In the genomic region with DNA sequence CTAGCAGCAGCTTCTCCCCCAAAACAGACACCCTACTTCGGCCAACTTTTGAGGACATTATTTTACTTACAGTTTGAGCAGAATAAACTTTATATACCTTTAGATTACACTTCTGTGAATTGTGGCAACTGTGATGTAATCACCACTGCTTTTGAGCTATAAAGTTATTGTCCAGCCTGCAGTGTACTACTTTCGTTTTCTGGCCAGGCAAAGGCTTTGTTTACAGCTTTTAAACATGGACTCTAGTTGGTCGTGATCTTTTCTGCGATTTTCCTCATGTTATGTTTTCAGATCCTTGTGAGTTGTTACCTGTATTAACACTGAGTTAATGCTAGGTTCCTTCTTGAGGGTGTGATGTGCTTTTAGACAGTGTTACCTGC, we compare ENCODE assay signal across 8 mouse cellular contexts.
DNase-seq lines count a peak whose midpoint lies in the region; ATAC-seq and TF ChIP-seq lines count a peak whose summit lies in the region.

No protein-coding gene starts in this region.

- peaks cover 7% of the 10 kb centered on the region for H3K4me1 ChIP-seq in erythroblast, embryonic 14.5 days (ENCODE audit: control insufficient read depth)
- no peaks in the 10 kb centered on the region for H3K4me1 ChIP-seq in forebrain, postnatal 0 days (ENCODE audit: insufficient read depth)
- H3K4me1 ChIP-seq in liver, postnatal 0 days (ENCODE audit: insufficient read depth): 0 out of 2 replicates have a peak, but pooled peaks cover 7% of the 10 kb centered on the region

- no peak for TF ChIP-seq CTCF in forebrain, postnatal 0 days (IDR thresholded peaks at IDR 0.05; ENCODE audit: low read depth)
- TF ChIP-seq CTCF in liver, postnatal 0 days (IDR thresholded peaks at IDR 0.05; ENCODE audit: low read depth): no peak

- no peak for TF ChIP-seq EP300 in liver, postnatal 0 days (IDR thresholded peaks at IDR 0.05; ENCODE audit: low read depth)

- H3K4me2 ChIP-seq in forebrain, postnatal 0 days (ENCODE audit: low read depth): peak overlapping the region; percentile 68
- peak overlapping the region; percentile 88 for H3K4me2 ChIP-seq in liver, postnatal 0 days (ENCODE audit: low read depth, low read length)

- peak overlapping the region; percentile 86 for H3K9ac ChIP-seq in forebrain, postnatal 0 days
- H3K9ac ChIP-seq in liver, postnatal 0 days (replicated peaks): peak overlapping the region; percentile 77

- H3K9me3 ChIP-seq in erythroblast, embryonic 14.5 days (ENCODE audit: control insufficient read depth, low read length): no peaks in the 10 kb centered on the region
- 0 out of 2 replicates have a peak, but pooled peaks cover 5% of the 10 kb centered on the region for H3K9me3 ChIP-seq in forebrain, postnatal 0 days (ENCODE audit: low read length)
- H3K9me3 ChIP-seq in liver, postnatal 0 days (ENCODE audit: low read length): no peaks in the 10 kb centered on the region

- peak overlapping the region; percentile 66 for H3K4me3 ChIP-seq in erythroblast, embryonic 14.5 days (replicated peaks)
- peak overlapping the region; percentile 48 for H3K4me3 ChIP-seq in forebrain, postnatal 0 days (ENCODE audit: low read depth, low read length)
- H3K4me3 ChIP-seq in liver, postnatal 0 days (ENCODE audit: low read depth, low read length): peak overlapping the region; percentile 72

- no peak for DNase-seq in forebrain, postnatal 0 days
- DNase-seq in liver, postnatal 0 days: no peak
- DNase-seq in right cerebral cortex, postnatal 10 days (ENCODE audit: low spot score in 2 of 2): no peak
- no peak for DNase-seq in gastrocnemius, adult 18-20 months (ENCODE audit: low spot score)
- no peak for DNase-seq in left cerebral cortex, adult 18-20 months (ENCODE audit: low spot score in 2 of 2)

- peak overlapping the region; percentile 89 for H3K27ac ChIP-seq in forebrain, postnatal 0 days (ENCODE audit: low read depth, low read length)
- peak overlapping the region; percentile 87 for H3K27ac ChIP-seq in liver, postnatal 0 days (ENCODE audit: low read depth)

- H3K36me3 ChIP-seq in erythroblast, embryonic 14.5 days (ENCODE audit: control insufficient read depth): no peaks in the 10 kb centered on the region
- no peaks in the 10 kb centered on the region for H3K36me3 ChIP-seq in forebrain, postnatal 0 days (ENCODE audit: insufficient read depth)
- H3K36me3 ChIP-seq in liver, postnatal 0 days (replicated peaks; ENCODE audit: insufficient read depth, low read length): no peaks in the 10 kb centered on the region

- ATAC-seq in erythroblast, adult 5-6 weeks (replicated peaks; ENCODE audit: low FRiP score, poor library complexity, severe bottlenecking): no peak
- ATAC-seq in CD4-positive, CD25-positive, alpha-beta regulatory T cell, adult 4 months: peak; percentile 9
- ATAC-seq in forebrain, postnatal 0 days: no peak
- ATAC-seq in liver, postnatal 0 days: no peak; the same call in 1 of the 2 replicates

- WGBS in forebrain, postnatal 0 days: 33% methylated on average over 4 of the region's 4 CpGs
- WGBS in liver, postnatal 0 days (ENCODE audit: insufficient replicate concordance): 24% methylated on average over 4 of the region's 4 CpGs

- H3K27me3 ChIP-seq in erythroblast, embryonic 14.5 days (ENCODE audit: control insufficient read depth): peaks cover 26% of the 10 kb centered on the region
- no peaks in the 10 kb centered on the region for H3K27me3 ChIP-seq in forebrain, postnatal 0 days (ENCODE audit: insufficient read depth, low read length)
- H3K27me3 ChIP-seq in liver, postnatal 0 days (ENCODE audit: insufficient read depth, low read length): no peaks in the 10 kb centered on the region
